Mouse (Mus musculus) midbrain, embryonic 11.5 days (tissue): ENCODE data around the gene Olfr1344. TPM values are rescaled to one million over a fixed set of nuclear protein-coding genes. Genes with fewer than 3 reads are reported as not detected.
"Not testable (repeated sequence)": the region's sequence is repeated elsewhere in the genome, so short reads cannot be mapped to it uniquely, and the experiment has no call there.

Source experiments
- ATAC-seq: fragments of 200-750 bp; cut with Nextera tagmentation; 2 replicates; pipeline ENCODE4 v1.8.0; 2017; ENCODE audit warnings: moderate TSS enrichment, moderate library complexity; ENCODE audit not compliant: low FRiP score
- DNase-seq: peaks from one replicate; pipeline ENCODE4 v3.0.0; 2015; ENCODE audit warnings: low spot score; ENCODE audit errors: missing footprints
- H3K27ac ChIP-seq: fragments of 300-500 bp; sonication (generic); 2 replicates; pipeline ENCODE4 v1.5.1; 2014; ENCODE audit warnings: low read depth, low read length
- H3K27me3 ChIP-seq: fragments of 300-500 bp; sonication (generic); 2 replicates; pipeline ENCODE4 v1.6.1; 2014; ENCODE audit warnings: mild to moderate bottlenecking, low read length, moderate library complexity, mixed read lengths; ENCODE audit not compliant: control insufficient read depth, insufficient read depth
- H3K36me3 ChIP-seq: fragments of 300-500 bp; sonication (generic); 2 replicates; pipeline ENCODE4 v1.6.1; 2014; ENCODE audit warnings: mild to moderate bottlenecking, low read length, moderate library complexity, mixed read lengths; ENCODE audit not compliant: control insufficient read depth, insufficient read depth
- H3K4me1 ChIP-seq: fragments of 300-500 bp; sonication (generic); 2 replicates; pipeline ENCODE4 v1.6.1; 2014; ENCODE audit warnings: low read length; ENCODE audit not compliant: control insufficient read depth, insufficient read depth
- H3K4me2 ChIP-seq: fragments of 300-500 bp; sonication (generic); 2 replicates; pipeline ENCODE4 v1.6.1; 2014; ENCODE audit warnings: mild to moderate bottlenecking, moderate library complexity
- H3K4me3 ChIP-seq: fragments of 300-500 bp; sonication (generic); 2 replicates; pipeline ENCODE4 v1.5.1; 2014; ENCODE audit warnings: low read depth, low read length
- H3K9ac ChIP-seq: fragments of 300-500 bp; sonication (generic); 2 replicates; pipeline ENCODE4 v1.6.1; 2014; ENCODE audit warnings: low read length
- H3K9me3 ChIP-seq: fragments of 300-500 bp; sonication (generic); 2 replicates; pipeline ENCODE4 v1.6.1; 2016; ENCODE audit warnings: low read length; ENCODE audit not compliant: control insufficient read depth
- WGBS: fragments of 180-500 bp; shearing (Covaris S2); extraction: QIAGEN DNeasy Blood & Tissue Kit; methylation state at CpG from one replicate; pipeline ENCODE4 v1.1.7; 2014; 5-methylcytosine and 5-hydroxymethylcytosine counted together
- polyA plus RNA-seq: library from polyadenylated mRNA; unstranded; fragments of >200 nt; fragmentation: Nextera tagmentation; extraction: Ambion mirVana; gene quantifications from 2 replicates; pipeline ENCODE4 v1.2.1, GENCODE M21; 2014

The Olfr1344 gene
- polyA plus RNA-seq, 1 experiment from 2014 or later, result not detected

DNA sequence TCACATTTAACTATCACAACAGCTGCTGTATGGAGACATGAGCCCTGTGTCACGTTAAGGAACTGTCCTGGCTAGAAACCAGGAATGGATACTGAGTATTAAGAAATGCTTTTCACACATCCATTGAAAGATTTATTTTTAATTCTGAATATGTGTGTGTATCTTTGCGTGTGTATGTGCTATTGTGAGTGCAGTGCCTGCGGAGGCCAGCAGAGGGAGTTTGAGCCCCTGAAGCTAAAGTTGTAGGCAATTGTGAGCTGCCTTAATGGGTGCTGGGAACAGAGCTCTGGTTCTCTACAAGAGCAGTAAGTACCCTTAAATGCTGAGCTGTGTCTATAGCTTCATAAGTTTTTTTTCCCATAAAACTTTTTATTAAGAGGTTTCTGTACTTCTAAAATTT is 9.1 kb upstream of the Olfr1344 start:
- Histone ChIP-seq H3K4me2 (no peak overlapping the region), H3K27ac (no peak overlapping the region), H3K36me3 (no peaks in the 10 kb centered on the region), H3K9me3 (peaks cover 5% of the 10 kb centered on the region; the same call in 1 of the 2 replicates), H3K9ac (no peak overlapping the region), H3K4me3 (no peak overlapping the region), H3K4me1 (peaks cover 1% of the 10 kb centered on the region; the same call in 1 of the 2 replicates), H3K27me3 (no peaks in the 10 kb centered on the region)
- ATAC-seq (no peak), DNase-seq (no peak)
- 88% methylated on average over 3 of the region's 3 CpGs for WGBS

DNA sequence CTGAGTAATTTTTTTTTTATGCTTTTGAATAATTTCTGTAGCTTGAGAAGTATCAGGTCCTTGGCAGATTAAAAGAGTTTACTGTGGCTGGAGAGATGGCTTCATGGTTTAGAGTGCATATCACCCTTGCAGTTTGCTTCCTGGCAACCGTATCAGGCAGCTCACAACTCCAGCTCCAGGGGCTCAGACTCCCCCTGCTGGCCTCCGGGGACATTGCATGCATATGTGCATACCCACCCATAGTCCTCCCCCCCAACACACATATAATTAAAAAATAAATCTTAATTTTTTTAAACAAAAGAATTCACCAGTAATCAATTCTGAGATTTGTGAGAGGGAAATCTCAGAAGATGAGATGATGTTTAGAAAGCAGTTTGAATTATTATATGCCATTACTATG is 8.1 kb upstream of the Olfr1344 start:
- no peaks in the 10 kb centered on the region for H3K27me3 ChIP-seq
- H3K27ac ChIP-seq, result no peak overlapping the region
- WGBS, result 58% methylated on average over 2 of the region's 2 CpGs
- H3K9ac ChIP-seq, result no peak overlapping the region
- H3K4me2 ChIP-seq, result no peak overlapping the region
- peaks cover 5% of the 10 kb centered on the region; the same call in 1 of the 2 replicates for H3K9me3 ChIP-seq
- H3K4me3 ChIP-seq, result no peak overlapping the region
- no peaks in the 10 kb centered on the region for H3K36me3 ChIP-seq
- DNase-seq, result peak; percentile 87
- ATAC-seq, result no peak
- peaks cover 5% of the 10 kb centered on the region; the same call in 1 of the 2 replicates for H3K4me1 ChIP-seq

DNA sequence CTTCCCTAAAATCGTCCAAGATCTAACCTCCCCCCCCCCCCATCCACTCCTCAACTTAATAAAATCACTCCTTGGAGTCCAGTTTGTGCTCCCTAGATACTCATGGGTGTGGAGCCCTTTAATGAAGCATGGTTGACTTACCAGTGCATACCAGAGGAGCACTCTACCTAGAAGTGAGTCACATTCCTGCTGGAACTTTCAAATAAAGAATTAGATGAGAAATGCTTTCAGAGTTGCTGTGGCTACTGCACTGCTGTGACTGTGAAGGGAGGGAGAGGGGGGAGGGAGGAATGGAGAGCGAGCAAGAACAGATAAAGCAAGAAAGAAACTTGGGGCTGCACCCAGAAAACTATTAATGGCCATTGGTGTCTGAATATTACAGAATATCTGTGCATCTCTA is 2.7 kb downstream of the Olfr1344 start:
- no peaks in the 10 kb centered on the region for H3K9me3 ChIP-seq

DNA sequence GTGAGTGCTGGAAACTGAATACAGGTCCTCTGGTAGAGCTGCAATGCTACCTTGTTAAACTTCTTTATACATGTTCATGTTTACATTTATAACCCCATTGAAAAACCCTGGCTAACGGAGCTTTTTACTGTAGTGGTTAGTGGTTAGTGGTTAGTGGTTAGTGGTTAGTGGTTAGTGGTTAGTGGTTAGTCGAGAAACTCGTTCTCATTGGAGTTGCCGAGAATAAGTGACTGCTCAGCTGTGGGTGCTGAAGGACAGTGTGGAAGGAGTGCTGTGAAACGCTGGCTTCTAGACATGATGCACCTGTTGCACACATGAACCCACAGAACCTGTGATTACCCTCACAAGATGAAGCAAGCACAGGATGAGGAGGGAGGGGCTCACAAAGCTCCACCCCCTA is 9.3 kb downstream of the Olfr1344 start:
- Histone ChIP-seq H3K9me3 (no peaks in the 10 kb centered on the region; the same call in 1 of the 2 replicates), H3K4me3 (no peak overlapping the region), H3K27ac (no peak overlapping the region), H3K4me1 (no peaks in the 10 kb centered on the region), H3K27me3 (no peaks in the 10 kb centered on the region), H3K9ac (no peak overlapping the region), H3K36me3 (no peaks in the 10 kb centered on the region), H3K4me2 (no peak overlapping the region)
- DNase-seq (no peak), ATAC-seq (no peak)
- WGBS, result 90% methylated on average over 5 of the region's 5 CpGs

More for the DNA sequence above, 2.7 kb downstream of the Olfr1344 start:
- H3K4me1 ChIP-seq, result no peaks in the 10 kb centered on the region
- no peak overlapping the region for H3K27ac ChIP-seq
- no peak overlapping the region for H3K4me2 ChIP-seq
- DNase-seq (no peak), ATAC-seq (no peak)
- H3K4me3 ChIP-seq, result no peak overlapping the region
- no peaks in the 10 kb centered on the region for H3K36me3 ChIP-seq
- 53% methylated on average over 2 of the region's 2 CpGs for WGBS
- no peaks in the 10 kb centered on the region for H3K27me3 ChIP-seq
- H3K9ac ChIP-seq, result no peak overlapping the region

DNA sequence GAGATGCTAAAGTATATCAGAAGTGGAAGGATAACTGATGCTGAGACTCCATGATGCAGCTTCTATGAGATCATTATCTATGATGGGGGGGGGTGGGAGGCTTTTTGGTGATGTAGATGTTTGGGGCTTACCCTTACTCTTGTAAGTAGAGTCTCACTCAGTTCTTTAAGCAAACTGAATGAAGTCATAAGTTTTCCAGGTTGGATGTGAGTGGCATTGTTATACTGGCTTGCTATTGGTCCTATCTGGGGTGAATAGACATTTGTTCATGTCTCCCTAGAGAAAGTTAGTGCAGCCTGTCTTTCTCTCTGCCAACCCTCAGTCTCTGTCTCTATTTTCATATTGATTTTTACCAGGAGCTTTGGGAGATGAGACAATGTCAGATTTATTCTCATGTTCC is 17.4 kb downstream of the Olfr1344 start, which contains the start of gene Olfr1336:
Olfr1336 (plus strand) TSS at position 301 of the 400 bp plus-strand sequence.
- DNase-seq (no peak), ATAC-seq (no peak)
- Histone ChIP-seq H3K36me3 (no peaks in the 10 kb centered on the region), H3K27ac (no peak within 1 kb of the TSS), H3K27me3 (no peaks in the 10 kb centered on the region), H3K4me2 (no peak within 1 kb of the TSS), H3K9ac (no peak within 1 kb of the TSS), H3K4me3 (no peak within 1 kb of the TSS), H3K9me3 (no peaks in the 10 kb centered on the region; the same call in 1 of the 2 replicates), H3K4me1 (no peaks in the 10 kb centered on the region)

DNA sequence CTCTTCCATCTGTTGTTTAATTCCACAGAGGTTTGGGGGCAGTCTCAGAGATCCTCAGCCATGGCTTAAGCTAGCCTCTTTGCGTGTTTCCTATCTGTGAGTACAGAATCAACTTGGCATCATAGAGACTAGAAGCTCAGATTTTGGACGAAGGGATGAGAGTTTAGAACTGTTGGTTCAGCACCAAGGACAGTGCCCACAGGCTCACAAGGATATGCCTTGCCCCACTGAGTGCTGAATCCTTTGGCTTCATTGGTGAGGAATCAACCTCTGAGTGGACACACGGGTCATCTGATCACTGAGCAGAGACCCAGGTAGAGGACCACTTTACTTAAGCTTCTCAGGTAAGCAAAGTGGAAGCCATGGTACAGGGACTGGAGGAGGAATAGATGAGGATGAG is 17.9 kb downstream of the Olfr1344 start:
- Histone ChIP-seq H3K4me2 (no peak overlapping the region), H3K27me3 (no peaks in the 10 kb centered on the region), H3K36me3 (no peaks in the 10 kb centered on the region), H3K27ac (no peak overlapping the region), H3K4me3 (no peak overlapping the region), H3K4me1 (no peaks in the 10 kb centered on the region), H3K9ac (no peak overlapping the region), H3K9me3 (no peaks in the 10 kb centered on the region; the same call in 1 of the 2 replicates)
- ATAC-seq, result no peak
- 46% methylated on average over 3 of the region's 3 CpGs for WGBS
- DNase-seq, result no peak

DNA sequence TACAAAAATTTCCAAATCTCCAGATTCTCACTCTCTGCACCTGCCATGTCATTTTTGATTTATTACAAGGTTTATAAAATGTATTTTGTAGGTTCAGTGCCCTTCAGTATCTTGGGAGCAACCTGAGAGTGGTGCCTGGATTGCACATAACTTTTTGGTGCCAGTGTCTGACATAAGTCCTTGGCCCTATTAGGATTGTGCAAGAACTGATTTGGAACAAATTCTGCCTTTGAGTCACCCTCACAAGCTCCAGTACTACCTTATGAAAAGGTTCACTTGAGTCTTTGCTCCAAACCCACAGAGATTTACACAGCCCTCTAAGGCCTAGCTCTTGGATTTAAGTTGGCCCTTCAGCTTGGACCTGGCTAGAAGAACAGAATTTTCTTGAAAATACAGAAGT is 28.5 kb downstream of the Olfr1344 start, which contains the start of gene Olfr1346:
Olfr1346 (plus strand) TSS at position 151 of the 400 bp plus-strand sequence.
- H3K27ac ChIP-seq, result no peak within 1 kb of the TSS
- H3K27me3 ChIP-seq, result no peaks in the 10 kb centered on the region
- DNase-seq (no peak), ATAC-seq (no peak)
- H3K4me1 ChIP-seq, result no peaks in the 10 kb centered on the region
- no peak within 1 kb of the TSS for H3K4me2 ChIP-seq
- no peaks in the 10 kb centered on the region for H3K36me3 ChIP-seq
- H3K4me3 ChIP-seq, result no peak within 1 kb of the TSS
- no peak within 1 kb of the TSS for H3K9ac ChIP-seq
- H3K9me3 ChIP-seq, result no peaks in the 10 kb centered on the region; the same call in 1 of the 2 replicates

DNA sequence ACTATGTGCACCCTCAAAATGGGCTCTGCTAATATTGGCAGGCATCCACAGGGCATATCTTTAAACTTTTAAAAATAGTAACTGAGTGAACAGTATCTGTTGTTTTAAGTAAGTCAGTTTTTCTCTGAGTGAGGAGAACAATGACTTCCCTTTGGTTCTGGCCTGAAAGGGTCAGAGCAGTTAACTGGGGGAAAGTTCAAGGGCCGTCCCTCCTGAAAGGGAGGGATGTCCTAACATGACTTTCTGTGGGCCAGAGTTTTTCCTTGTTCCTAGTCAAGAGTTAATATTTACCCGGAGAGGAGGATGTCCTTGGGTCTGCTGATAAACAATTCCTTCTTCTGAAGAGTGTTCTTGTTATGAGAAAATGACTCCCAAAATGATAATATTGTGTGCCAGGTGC is 39.1 kb downstream of the Olfr1344 start:
- WGBS, result 70% methylated on average over 2 of the region's 2 CpGs
- ATAC-seq, H3K27ac ChIP-seq: not testable (repeated sequence)

DNA sequence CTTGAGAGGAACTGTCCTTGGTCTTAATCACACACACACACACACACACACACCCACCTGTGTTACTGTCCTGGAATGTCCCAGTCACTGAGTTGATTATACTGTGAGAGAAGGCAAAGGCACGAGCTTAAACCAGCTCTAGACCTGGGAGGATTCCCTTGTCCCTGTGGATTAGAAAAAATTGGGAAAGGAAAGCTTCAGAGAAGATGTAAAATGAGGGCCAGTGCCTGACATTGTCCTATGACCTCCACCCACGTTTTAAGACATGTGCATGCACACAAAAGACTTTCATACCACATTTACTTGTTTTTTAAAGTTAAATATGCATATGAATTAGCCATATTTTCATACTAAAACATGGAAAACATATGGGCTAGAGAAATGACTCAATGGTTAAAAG is 48.4 kb downstream of the Olfr1344 start, which contains the start of gene Olfr5:
Olfr5 (minus strand) TSS at position 101 of the 400 bp plus-strand sequence.
- DNase-seq (no peak), ATAC-seq (no peak)
- H3K4me3 ChIP-seq, result no peak within 1 kb of the TSS
- peaks cover 5% of the 10 kb centered on the region; the same call in 1 of the 2 replicates for H3K9me3 ChIP-seq
- H3K9ac ChIP-seq, result no peak within 1 kb of the TSS
- WGBS, result 30% methylated on average over 2 of the region's 2 CpGs
- H3K27me3 ChIP-seq, result no peaks in the 10 kb centered on the region
- no peak within 1 kb of the TSS for H3K27ac ChIP-seq
- no peak within 1 kb of the TSS for H3K4me2 ChIP-seq
- no peaks in the 10 kb centered on the region for H3K4me1 ChIP-seq
- no peaks in the 10 kb centered on the region for H3K36me3 ChIP-seq

More for the DNA sequence above, 39.1 kb downstream of the Olfr1344 start:
- not testable (repeated sequence) for H3K4me3 ChIP-seq, H3K9ac ChIP-seq, H3K9me3 ChIP-seq, H3K4me1 ChIP-seq, H3K27me3 ChIP-seq, H3K36me3 ChIP-seq, DNase-seq, H3K4me2 ChIP-seq
